Mouse (Mus musculus) cortical plate, adult 2 months (tissue): ENCODE measurements around the gene Spats2l.

ENCODE experiments used
- CTCF ChIP-seq: fragments of 200-500 bp; IDR thresholded peaks from 2 replicates; pipeline ENCODE4 v1.5.1; 2011; ENCODE audit warnings: mild to moderate bottlenecking, control low read depth, low read length; ENCODE audit not compliant: insufficient read depth; ENCODE audit errors: extremely low read depth
- POLR2A ChIP-seq: fragments of 200-500 bp; IDR thresholded peaks from 2 replicates; pipeline ENCODE4 v1.6.1; 2011; ENCODE audit warnings: mild to moderate bottlenecking, low read length, control low read depth; ENCODE audit not compliant: insufficient read depth; ENCODE audit errors: extremely low read depth

GRCm38 (mm10) chr1:57976860-57977259 lies 202.9 kb downstream of the Spats2l start:
- TF ChIP-seq POLR2A (no peak), CTCF (no peak)
